Mouse (Mus musculus) thymus, adult 18-20 months (tissue): ENCODE data around the gene D430019H16Rik.

ENCODE experiments used
- DNase-seq, 2 experiments: peaks; one replicate each; pipeline ENCODE4 v3.0.0; 2022; ENCODE audit warnings: mixed read lengths in 2 of 2

Gene D430019H16Rik

GRCm38 (mm10) chr12:105490794-105491193, 37.1 kb downstream of the D430019H16Rik start:
- DNase-seq: no peak

- DNase-seq: no peak
Observed at GRCm38 (mm10) chr12:105494796-105495195, 41.1 kb downstream of the D430019H16Rik start.

GRCm38 (mm10) chr12:105497894-105498293, 44.2 kb downstream of the D430019H16Rik start:
- peak in 1 of 2 experiments; percentile 11 for DNase-seq

- DNase-seq: no peak
Observed at GRCm38 (mm10) chr12:105498423-105498822, 44.8 kb downstream of the D430019H16Rik start.

- no peak for DNase-seq
Observed at GRCm38 (mm10) chr12:105498842-105499241, 45.2 kb downstream of the D430019H16Rik start.

GRCm38 (mm10) chr12:105500940-105501339, 47.3 kb downstream of the D430019H16Rik start:
- DNase-seq: no peak

GRCm38 (mm10) chr12:105504736-105505135, 51.1 kb downstream of the D430019H16Rik start:
- no peak for DNase-seq

- DNase-seq: no peak
Observed at GRCm38 (mm10) chr12:105511109-105511508, 57.5 kb downstream of the D430019H16Rik start.

GRCm38 (mm10) chr12:105511671-105512502, 58.2 kb downstream of the D430019H16Rik start:
- DNase-seq: no peak

- no peak for DNase-seq
Observed at GRCm38 (mm10) chr12:105514111-105514510, 60.5 kb downstream of the D430019H16Rik start.

- DNase-seq: no peak
Observed at GRCm38 (mm10) chr12:105517026-105517675, 63.5 kb downstream of the D430019H16Rik start.

GRCm38 (mm10) chr12:105519851-105520250, 66.2 kb downstream of the D430019H16Rik start:
- DNase-seq: no peak

- no peak for DNase-seq
Observed at GRCm38 (mm10) chr12:105521170-105521762, 67.6 kb downstream of the D430019H16Rik start.

- DNase-seq: no peak
Observed at GRCm38 (mm10) chr12:105523737-105524136, 70.1 kb downstream of the D430019H16Rik start.

GRCm38 (mm10) chr12:105526186-105526585, 72.5 kb downstream of the D430019H16Rik start:
- DNase-seq: no peak

GRCm38 (mm10) chr12:105526829-105527228, 73.2 kb downstream of the D430019H16Rik start:
- DNase-seq: no peak

- no peak for DNase-seq
Observed at GRCm38 (mm10) chr12:105529545-105529944, 75.9 kb downstream of the D430019H16Rik start.

- no peak for DNase-seq
Observed at GRCm38 (mm10) chr12:105531724-105532371, 78.2 kb downstream of the D430019H16Rik start.

- no peak for DNase-seq
Observed at GRCm38 (mm10) chr12:105534842-105535241, 81.2 kb downstream of the D430019H16Rik start.

GRCm38 (mm10) chr12:105535968-105536760, 82.5 kb downstream of the D430019H16Rik start:
- DNase-seq: no peak

GRCm38 (mm10) chr12:105537162-105537561, 83.5 kb downstream of the D430019H16Rik start:
- DNase-seq: no peak

- DNase-seq: no peak
Observed at GRCm38 (mm10) chr12:105539649-105540048, 86.0 kb downstream of the D430019H16Rik start.
